Comparison of ENCODE assay signal across 21 mouse cellular contexts in genomic region chr14:100600886-100601451, GRCm38 (mm10).
DNase-seq lines count a peak whose midpoint lies in the region; ATAC-seq and TF ChIP-seq lines count a peak whose summit lies in the region.
"Had no signal": no experiment of that assay in that cellular context is flagged by ENCODE, and none has a peak within 500 bp of the region (broad histone marks: within the 10 kb centered on the region; RNA-seq: fewer than 3 reads in every experiment).

No protein-coding gene starts in this region.

- TF ChIP-seq EP300 in heart, postnatal 0 days (IDR thresholded peaks at IDR 0.05; ENCODE audit: low read depth): no peak

- H3K4me2 ChIP-seq in heart, postnatal 0 days (ENCODE audit: low read depth, low read length): no peak overlapping the region
- no peak overlapping the region for H3K4me2 ChIP-seq in heart, embryonic 12.5 days
- H3K4me2 ChIP-seq: embryonic facial prominence, embryonic 15.5 days; limb, embryonic 12.5 days; liver, embryonic 15.5 days had no signal

- peak; percentile 51; the same call in 1 of the 2 replicates for ATAC-seq in heart, postnatal 0 days (ENCODE audit: insufficient read depth, low read depth)
- ATAC-seq in heart, embryonic 12.5 days (ENCODE audit: insufficient number of reproducible peaks, low FRiP score): no peak
- ATAC-seq: forebrain, embryonic 16.5 days had no signal

- peak; percentile 24 for DNase-seq in heart, postnatal 0 days (ENCODE audit: low spot score)
- peak; percentile 7 for DNase-seq in MN1 (ENCODE audit: low spot score)
- DNase-seq in NIH3T3 (ENCODE audit: low read depth): peak; percentile 38
- DNase-seq in mesoderm, embryonic 11.5 days (ENCODE audit: low read depth, low spot score): peak; percentile 16
- no peak for DNase-seq in adrenal gland, postnatal 14 days
- no peak for DNase-seq in layer of hippocampus, postnatal 25 days (ENCODE audit: extremely low spot score in 1 of 2, low spot score in 1 of 2)
- no peak for DNase-seq in forebrain, embryonic 10.5 days (ENCODE audit: extremely low spot score, low spot score)
- DNase-seq: adrenal gland, adult 2 months; cerebellum, postnatal 36 days; gastrocnemius, postnatal 10 days; kidney, adult 11 months; kidney, postnatal 25 days; layer of hippocampus, postnatal 36 days had no signal

- no peaks in the 10 kb centered on the region for H3K36me3 ChIP-seq in heart, postnatal 0 days (replicated peaks; ENCODE audit: control insufficient read depth, insufficient read depth, low read length)
- no peaks in the 10 kb centered on the region for H3K36me3 ChIP-seq in heart, embryonic 12.5 days
- no peaks in the 10 kb centered on the region for H3K36me3 ChIP-seq in forebrain, embryonic 10.5 days (replicated peaks)
- H3K36me3 ChIP-seq: embryonic facial prominence, embryonic 15.5 days; limb, embryonic 12.5 days; liver, embryonic 15.5 days had no signal

- TF ChIP-seq CTCF in heart, postnatal 0 days (IDR thresholded peaks at IDR 0.05; ENCODE audit: low read depth): no peak

- no peak overlapping the region for H3K27ac ChIP-seq in heart, postnatal 0 days (ENCODE audit: low read depth)
- H3K27ac ChIP-seq in heart, embryonic 12.5 days (ENCODE audit: poor library complexity, severe bottlenecking): no peak overlapping the region
- no peak overlapping the region for H3K27ac ChIP-seq in forebrain, embryonic 10.5 days
- H3K27ac ChIP-seq: embryonic facial prominence, embryonic 15.5 days; limb, embryonic 12.5 days; liver, embryonic 15.5 days; macrophage; stomach, postnatal 0 days had no signal

- no peak overlapping the region for H3K9ac ChIP-seq in heart, postnatal 0 days (replicated peaks; ENCODE audit: low read depth, low read length)
- H3K9ac ChIP-seq in heart, embryonic 12.5 days: no peak overlapping the region
- H3K9ac ChIP-seq: embryonic facial prominence, embryonic 15.5 days; limb, embryonic 12.5 days; liver, embryonic 15.5 days had no signal

- H3K4me1 ChIP-seq in heart, postnatal 0 days (ENCODE audit: control insufficient read depth, insufficient read depth): peaks cover 9% of the 10 kb centered on the region; the same call in 1 of the 2 replicates
- H3K4me1 ChIP-seq in heart, embryonic 12.5 days (replicated peaks): peaks cover 4% of the 10 kb centered on the region; the same call in 1 of the 2 replicates
- H3K4me1 ChIP-seq in forebrain, embryonic 10.5 days: no peaks in the 10 kb centered on the region
- H3K4me1 ChIP-seq: embryonic facial prominence, embryonic 15.5 days; limb, embryonic 12.5 days; liver, embryonic 15.5 days had no signal

- WGBS in heart, postnatal 0 days: 26% methylated on average over 7 of the region's 7 CpGs
- WGBS in heart, embryonic 12.5 days: 35% methylated on average over 7 of the region's 7 CpGs
- 71% methylated on average over 7 of the region's 7 CpGs for WGBS in forebrain, embryonic 10.5 days

- no peaks in the 10 kb centered on the region for H3K27me3 ChIP-seq in heart, postnatal 0 days (ENCODE audit: control insufficient read depth, insufficient read depth, low read length)
- no peaks in the 10 kb centered on the region for H3K27me3 ChIP-seq in heart, embryonic 12.5 days (replicated peaks)
- H3K27me3 ChIP-seq in forebrain, embryonic 10.5 days (ENCODE audit: poor library complexity, severe bottlenecking): no peaks in the 10 kb centered on the region
- H3K27me3 ChIP-seq: CH12.LX; embryonic facial prominence, embryonic 15.5 days; limb, embryonic 12.5 days; liver, embryonic 15.5 days had no signal

- H3K4me3 ChIP-seq in heart, postnatal 0 days (ENCODE audit: low read depth, low read length): no peak overlapping the region
- H3K4me3 ChIP-seq in heart, embryonic 12.5 days: no peak overlapping the region
- no peak overlapping the region for H3K4me3 ChIP-seq in forebrain, embryonic 10.5 days
- H3K4me3 ChIP-seq: embryonic facial prominence, embryonic 15.5 days; limb, embryonic 12.5 days; liver, embryonic 15.5 days had no signal

- no peaks in the 10 kb centered on the region for H3K9me3 ChIP-seq in heart, postnatal 0 days (replicated peaks; ENCODE audit: control insufficient read depth, low read length)
- H3K9me3 ChIP-seq in heart, embryonic 12.5 days (replicated peaks): no peaks in the 10 kb centered on the region
- H3K9me3 ChIP-seq in forebrain, embryonic 10.5 days: no peaks in the 10 kb centered on the region
- H3K9me3 ChIP-seq: embryonic facial prominence, embryonic 15.5 days; limb, embryonic 12.5 days; liver, embryonic 15.5 days had no signal

Comparison
In these comparisons a context has a peak if more than half of its experiments do, and no peak if none do; other contexts are left out.
1. DNase-seq: peak in heart, postnatal 0 days (single experiment), MN1 (single experiment), NIH3T3 (single experiment) and mesoderm, embryonic 11.5 days (single experiment); none in adrenal gland, postnatal 14 days (single experiment), layer of hippocampus, postnatal 25 days (0 of 2) and forebrain, embryonic 10.5 days (single experiment).